Mouse (Mus musculus): Measurements from ENCODE around the gene Hist1h2bh. TPM values are rescaled to one million over a fixed set of nuclear protein-coding genes. Genes with fewer than 3 reads are reported as not detected.

The Hist1h2bh gene
- polyA plus RNA-seq, 1 experiment = 1.1 TPM

DNA sequence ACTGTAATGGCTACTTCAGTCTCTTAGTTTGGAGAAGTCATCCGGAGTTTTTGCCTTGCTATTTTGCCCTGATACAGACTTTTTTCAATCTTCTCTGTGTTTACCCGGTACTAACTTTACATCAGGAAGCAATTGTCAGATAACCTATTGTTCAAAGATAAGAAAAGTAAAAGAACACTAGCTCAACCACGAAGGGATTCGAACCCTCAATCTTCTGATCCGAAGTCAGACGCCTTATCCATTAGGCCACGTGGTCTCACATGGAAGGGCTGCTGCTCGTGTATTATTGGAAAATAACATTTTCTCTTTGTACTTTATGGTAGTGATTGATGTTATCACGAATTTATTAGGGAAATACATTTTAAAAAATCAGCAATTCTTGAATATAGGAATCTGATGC, 39.4 kb downstream of the Hist1h2bh start:
- no peak overlapping the region for H3K4me3 ChIP-seq
- no peaks in the 10 kb centered on the region for H3K27me3 ChIP-seq (ENCODE audit: control insufficient read depth, insufficient read depth, insufficient read length)
- H3K4me2 ChIP-seq (ENCODE audit: low read depth) = peak overlapping the region; percentile 37
- TF ChIP-seq MAX (IDR thresholded peaks at IDR 0.05; ENCODE audit: low read depth) (peak; percentile 50), USF1 (IDR thresholded peaks at IDR 0.05; ENCODE audit: low read depth) (peak; percentile 93), POLR2AphosphoS2 (IDR thresholded peaks at IDR 0.05; ENCODE audit: insufficient read length, low read depth) (no peak), CEBPB (IDR thresholded peaks at IDR 0.05; ENCODE audit: insufficient read depth, poor library complexity, severe bottlenecking) (0 out of 2 replicates have a peak, but pooled peaks have one; percentile 28)
- H3K36me3 ChIP-seq (ENCODE audit: control insufficient read depth, insufficient read depth) = no peaks in the 10 kb centered on the region
- no peak overlapping the region for H3ac ChIP-seq (ENCODE audit: control insufficient read depth, insufficient read length)
- no peaks in the 10 kb centered on the region for H3K79me2 ChIP-seq (ENCODE audit: control insufficient read depth, insufficient read depth)

DNA sequence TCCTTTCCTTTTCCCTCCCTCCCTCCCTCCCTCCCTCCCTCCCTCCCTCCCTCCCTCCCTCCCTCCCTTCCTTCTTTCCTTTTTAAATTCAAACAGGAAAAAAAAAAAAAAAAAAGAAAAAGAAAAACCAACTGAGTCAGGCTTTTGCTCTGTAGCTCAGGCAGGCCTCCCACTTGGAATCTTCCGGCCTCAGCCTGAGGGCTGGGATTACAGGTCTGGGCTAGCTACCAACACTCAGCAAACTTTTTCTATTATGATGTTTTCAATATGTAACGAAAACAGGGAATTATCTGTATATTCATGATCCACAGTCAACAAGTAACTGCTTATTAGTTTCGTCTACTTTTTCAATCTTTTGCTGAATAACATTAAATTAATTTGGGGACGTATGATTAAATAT, 40.3 kb downstream of the Hist1h2bh start:
- no peak overlapping the region for H3ac ChIP-seq (ENCODE audit: control insufficient read depth, insufficient read length)
- H3K4me3 ChIP-seq = no peak overlapping the region
- H3K36me3 ChIP-seq (ENCODE audit: control insufficient read depth, insufficient read depth) = no peaks in the 10 kb centered on the region
- no peaks in the 10 kb centered on the region for H3K27me3 ChIP-seq (ENCODE audit: control insufficient read depth, insufficient read depth, insufficient read length)
- no peaks in the 10 kb centered on the region for H3K79me2 ChIP-seq (ENCODE audit: control insufficient read depth, insufficient read depth)
- TF ChIP-seq E2F4 (IDR thresholded peaks at IDR 0.05; ENCODE audit: insufficient read depth) (no peak), MYOG (IDR thresholded peaks at IDR 0.05; ENCODE audit: control insufficient read depth in 1 of 3, insufficient read depth in 1 of 3, insufficient read length in 2 of 3, low read depth in 2 of 3) (no peak), TCF3 (IDR thresholded peaks at IDR 0.05; ENCODE audit: insufficient read length, low read depth) (no peak)
- no peak overlapping the region for H3K4me2 ChIP-seq (ENCODE audit: low read depth)

DNA sequence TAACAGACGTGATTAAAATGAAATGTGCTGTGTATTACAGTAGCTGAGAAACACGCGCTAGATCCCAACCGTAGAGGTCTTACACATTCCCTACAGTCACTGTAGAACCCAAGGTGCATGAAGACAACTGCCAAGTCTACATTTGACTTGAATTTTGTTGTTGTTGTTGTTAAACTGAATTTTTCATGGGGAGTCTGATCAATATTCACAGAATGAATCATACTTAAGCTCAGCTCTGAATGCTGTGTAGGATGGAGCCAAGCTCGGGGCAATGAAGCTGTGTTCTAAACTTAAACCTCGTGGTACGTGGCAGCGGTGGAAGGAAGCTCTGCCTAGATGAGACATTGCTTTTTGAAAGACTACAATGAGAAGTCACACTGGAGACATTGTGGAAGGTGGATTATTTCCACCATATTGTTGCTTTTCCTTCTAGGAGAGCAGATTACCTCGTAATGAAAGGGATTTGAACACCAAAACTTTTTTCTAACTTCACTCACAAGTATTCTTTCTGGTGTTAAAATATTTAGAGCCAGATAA, 41.1 kb downstream of the Hist1h2bh start:
- no peak overlapping the region for H3K4me3 ChIP-seq
- no peak overlapping the region for H3ac ChIP-seq (ENCODE audit: control insufficient read depth, insufficient read length)
- peak overlapping the region; percentile 14 for H3K4me2 ChIP-seq (ENCODE audit: low read depth)
- H3K79me2 ChIP-seq (ENCODE audit: control insufficient read depth, insufficient read depth) = no peaks in the 10 kb centered on the region
- H3K27me3 ChIP-seq (ENCODE audit: control insufficient read depth, insufficient read depth, insufficient read length) = no peaks in the 10 kb centered on the region
- H3K36me3 ChIP-seq (ENCODE audit: control insufficient read depth, insufficient read depth) = no peaks in the 10 kb centered on the region
- TF ChIP-seq E2F4 (IDR thresholded peaks at IDR 0.05; ENCODE audit: insufficient read depth) (no peak), MYOG (IDR thresholded peaks at IDR 0.05; ENCODE audit: control insufficient read depth in 1 of 3, insufficient read depth in 1 of 3, insufficient read length in 2 of 3, low read depth in 2 of 3) (no peak), SRF (IDR thresholded peaks at IDR 0.05; ENCODE audit: control insufficient read depth, insufficient read length, low read depth) (no peak), TCF12 (IDR thresholded peaks at IDR 0.05; ENCODE audit: insufficient read depth, poor library complexity, severe bottlenecking) (no peak), POLR2AphosphoS2 (IDR thresholded peaks at IDR 0.05; ENCODE audit: insufficient read length, low read depth) (no peak), REST (IDR thresholded peaks at IDR 0.05; ENCODE audit: insufficient read depth, insufficient read length) (no peak), CEBPB (IDR thresholded peaks at IDR 0.05; ENCODE audit: insufficient read depth, poor library complexity, severe bottlenecking) (no peak), POLR2A (IDR thresholded peaks at IDR 0.05; ENCODE audit: insufficient read length, low read depth) (no peak), MYOD1 (IDR thresholded peaks at IDR 0.05; ENCODE audit: control insufficient read depth in 1 of 3, insufficient read length in 2 of 3, low read depth in 2 of 3) (no peak), TCF3 (IDR thresholded peaks at IDR 0.05; ENCODE audit: insufficient read length, low read depth) (no peak), USF1 (IDR thresholded peaks at IDR 0.05; ENCODE audit: low read depth) (no peak), MAX (IDR thresholded peaks at IDR 0.05; ENCODE audit: low read depth) (no peak)

DNA sequence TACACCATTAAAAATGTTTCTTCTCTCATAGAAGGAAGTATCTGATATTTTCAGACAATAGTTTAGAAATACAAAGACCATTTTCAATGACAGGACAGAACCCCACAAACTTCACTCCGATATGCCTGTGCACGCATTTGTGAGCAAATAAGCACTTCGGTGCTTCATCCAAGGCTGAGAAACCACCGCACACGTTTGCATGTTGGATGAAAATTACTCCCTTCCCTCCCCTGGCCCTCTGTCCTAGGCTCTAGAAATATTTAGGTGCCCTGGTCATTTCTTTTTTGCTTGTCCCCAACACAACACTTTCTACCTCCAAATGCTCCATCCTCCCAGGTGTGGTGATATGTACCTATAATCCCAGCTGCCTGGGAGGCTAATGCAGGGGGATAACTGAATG, 41.7 kb downstream of the Hist1h2bh start:
- no peak for TF ChIP-seq POLR2AphosphoS2 (IDR thresholded peaks at IDR 0.05; ENCODE audit: insufficient read length, low read depth)
- TF ChIP-seq MYOG (IDR thresholded peaks at IDR 0.05; ENCODE audit: control insufficient read depth in 1 of 3, insufficient read depth in 1 of 3, insufficient read length in 2 of 3, low read depth in 2 of 3) = no peak
- no peak for TF ChIP-seq REST (IDR thresholded peaks at IDR 0.05; ENCODE audit: insufficient read depth, insufficient read length)
- TF ChIP-seq CEBPB (IDR thresholded peaks at IDR 0.05; ENCODE audit: insufficient read depth, poor library complexity, severe bottlenecking) = no peak
- no peak for TF ChIP-seq TCF3 (IDR thresholded peaks at IDR 0.05; ENCODE audit: insufficient read length, low read depth)
- no peak for TF ChIP-seq TCF12 (IDR thresholded peaks at IDR 0.05; ENCODE audit: insufficient read depth, poor library complexity, severe bottlenecking)
- no peak for TF ChIP-seq E2F4 (IDR thresholded peaks at IDR 0.05; ENCODE audit: insufficient read depth)
- no peak for TF ChIP-seq MAX (IDR thresholded peaks at IDR 0.05; ENCODE audit: low read depth)
- no peak for TF ChIP-seq SRF (IDR thresholded peaks at IDR 0.05; ENCODE audit: control insufficient read depth, insufficient read length, low read depth)
- TF ChIP-seq POLR2A (IDR thresholded peaks at IDR 0.05; ENCODE audit: insufficient read length, low read depth) = no peak
- TF ChIP-seq USF1 (IDR thresholded peaks at IDR 0.05; ENCODE audit: low read depth) = no peak
- no peak for TF ChIP-seq MYOD1 (IDR thresholded peaks at IDR 0.05; ENCODE audit: control insufficient read depth in 1 of 3, insufficient read length in 2 of 3, low read depth in 2 of 3)
- Histone ChIP-seq H3K4me3 (no peak overlapping the region), H3K27me3 (ENCODE audit: control insufficient read depth, insufficient read depth, insufficient read length) (no peaks in the 10 kb centered on the region), H3K79me2 (ENCODE audit: control insufficient read depth, insufficient read depth) (no peaks in the 10 kb centered on the region), H3ac (ENCODE audit: control insufficient read depth, insufficient read length) (no peak overlapping the region), H3K4me2 (ENCODE audit: low read depth) (no peak overlapping the region), H3K36me3 (ENCODE audit: control insufficient read depth, insufficient read depth) (no peaks in the 10 kb centered on the region)

DNA sequence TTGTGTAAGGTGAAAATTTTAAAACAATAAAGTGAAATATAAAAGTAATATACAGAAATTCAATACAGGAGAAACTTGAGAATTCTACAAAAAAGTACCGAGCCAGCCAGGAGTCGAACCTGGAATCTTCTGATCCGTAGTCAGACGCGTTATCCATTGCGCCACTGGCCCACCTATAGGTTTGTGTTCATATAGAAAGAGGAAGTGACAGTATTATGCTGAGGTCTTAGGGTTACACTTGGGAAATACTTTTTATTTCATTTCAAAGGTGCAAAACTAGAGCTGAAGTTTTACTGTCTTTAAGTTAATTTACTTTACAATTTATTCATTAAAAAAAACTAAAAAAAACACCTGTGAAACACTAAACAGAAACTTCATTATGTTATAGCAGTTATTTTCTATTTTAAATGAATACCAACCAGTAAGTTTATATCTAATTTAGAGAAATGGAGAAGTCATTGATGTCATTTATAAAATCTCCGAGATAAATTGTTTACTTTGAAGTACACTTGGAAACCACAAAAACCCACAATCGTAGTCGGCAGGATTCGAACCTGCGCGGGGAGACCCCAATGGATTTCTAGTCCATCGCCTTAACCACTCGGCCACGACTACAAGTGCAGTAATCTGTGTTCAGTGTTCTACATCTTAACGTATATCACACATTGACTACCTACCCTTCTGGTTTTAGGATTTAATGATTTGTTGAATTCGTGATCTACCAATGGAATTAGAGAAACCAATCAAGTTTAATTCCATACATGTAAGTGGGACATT, 42.6 kb downstream of the Hist1h2bh start:
- Histone ChIP-seq H3K36me3 (ENCODE audit: control insufficient read depth, insufficient read depth) (no peaks in the 10 kb centered on the region), H3ac (ENCODE audit: control insufficient read depth, insufficient read length) (no peak overlapping the region)
- TF ChIP-seq SRF (IDR thresholded peaks at IDR 0.05; ENCODE audit: control insufficient read depth, insufficient read length, low read depth) (no peak), TCF3 (IDR thresholded peaks at IDR 0.05; ENCODE audit: insufficient read length, low read depth) (no peak)

More for the DNA sequence above, 42.6 kb downstream of the Hist1h2bh start:
- Histone ChIP-seq H3K4me2 (ENCODE audit: low read depth) (peak overlapping the region; percentile 3), H3K4me3 (no peak overlapping the region), H3K79me2 (ENCODE audit: control insufficient read depth, insufficient read depth) (no peaks in the 10 kb centered on the region), H3K27me3 (ENCODE audit: control insufficient read depth, insufficient read depth, insufficient read length) (no peaks in the 10 kb centered on the region)

Measured in myocyte (in vitro differentiated cells).